Mouse (Mus musculus): Measurements from ENCODE around the gene Slc25a21.

The Slc25a21 gene

GRCm38 (mm10) chr12:57194609-57195008, 2.7 kb downstream of the Slc25a21 start:
- in situ Hi-C loops (cut with MboI; ENCODE audit: low pct_unique_long_range_greater_than_20kb in 1 of 2, low sequenced_read_pairs in 2 of 2, unreplicated experiment in 1 of 2), result loop anchor here in 1 of 2 experiments (10.0 kb wide), 1 partner anchor 510 kb away; no protein-coding TSS in a partner anchor

- in situ Hi-C loops (cut with MboI; ENCODE audit: low pct_unique_long_range_greater_than_20kb in 1 of 2, low sequenced_read_pairs in 2 of 2, unreplicated experiment in 1 of 2), result loop anchor here in 1 of 2 experiments (5.0 kb wide), 1 partner anchor 505 kb away; no protein-coding TSS in a partner anchor
Measured at GRCm38 (mm10) chr12:57187032-57187431, 10.2 kb downstream of the Slc25a21 start.

DNA sequence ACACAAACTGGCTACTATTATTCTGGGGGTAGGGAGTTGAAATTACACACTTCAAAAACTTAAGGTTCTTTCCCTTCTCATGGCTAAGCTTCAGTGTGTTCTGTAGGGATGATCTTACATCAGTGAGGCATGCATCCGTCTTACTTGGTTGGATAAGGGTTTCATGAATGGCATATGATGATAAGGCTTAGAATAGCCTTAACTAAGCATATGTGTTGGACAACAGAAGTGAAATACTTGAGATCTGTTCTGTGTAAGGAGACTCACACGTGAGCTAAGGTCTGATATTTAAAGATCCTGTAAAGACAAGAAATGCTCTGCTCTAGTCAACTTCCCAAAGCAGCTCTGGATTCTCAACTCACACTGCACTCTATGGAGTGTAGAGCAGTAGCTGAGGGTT, 11.1 kb downstream of the Slc25a21 start:
- in situ Hi-C loops (cut with MboI; ENCODE audit: low pct_unique_long_range_greater_than_20kb in 1 of 2, low sequenced_read_pairs in 2 of 2, unreplicated experiment in 1 of 2), result loop anchor here in 1 of 2 experiments (5.0 kb wide), 1 partner anchor 504 kb away; no protein-coding TSS in a partner anchor

DNA sequence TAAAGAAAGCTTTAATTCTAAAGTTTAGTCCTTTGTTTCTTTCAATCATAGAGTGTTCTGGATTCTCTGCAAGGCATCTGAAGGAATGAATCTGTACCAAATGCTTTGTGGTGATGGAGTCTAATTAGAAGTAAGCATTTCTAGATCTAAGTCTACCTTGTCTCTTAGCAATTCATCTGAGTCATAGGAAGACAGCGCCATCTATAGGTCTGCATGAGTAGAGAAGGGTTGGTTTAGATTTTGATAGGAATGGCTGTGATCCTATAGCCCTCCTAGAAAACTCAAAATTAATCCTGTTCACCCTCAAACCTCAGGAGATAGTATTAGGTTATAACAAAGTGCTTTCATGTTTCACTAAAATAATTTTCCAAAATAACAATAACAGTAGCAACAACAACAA, 11.8 kb downstream of the Slc25a21 start:
- in situ Hi-C loops (cut with MboI; ENCODE audit: low pct_unique_long_range_greater_than_20kb in 1 of 2, low sequenced_read_pairs in 2 of 2, unreplicated experiment in 1 of 2), result loop anchor here in 1 of 2 experiments (5.0 kb wide), 1 partner anchor 503 kb away; no protein-coding TSS in a partner anchor

DNA sequence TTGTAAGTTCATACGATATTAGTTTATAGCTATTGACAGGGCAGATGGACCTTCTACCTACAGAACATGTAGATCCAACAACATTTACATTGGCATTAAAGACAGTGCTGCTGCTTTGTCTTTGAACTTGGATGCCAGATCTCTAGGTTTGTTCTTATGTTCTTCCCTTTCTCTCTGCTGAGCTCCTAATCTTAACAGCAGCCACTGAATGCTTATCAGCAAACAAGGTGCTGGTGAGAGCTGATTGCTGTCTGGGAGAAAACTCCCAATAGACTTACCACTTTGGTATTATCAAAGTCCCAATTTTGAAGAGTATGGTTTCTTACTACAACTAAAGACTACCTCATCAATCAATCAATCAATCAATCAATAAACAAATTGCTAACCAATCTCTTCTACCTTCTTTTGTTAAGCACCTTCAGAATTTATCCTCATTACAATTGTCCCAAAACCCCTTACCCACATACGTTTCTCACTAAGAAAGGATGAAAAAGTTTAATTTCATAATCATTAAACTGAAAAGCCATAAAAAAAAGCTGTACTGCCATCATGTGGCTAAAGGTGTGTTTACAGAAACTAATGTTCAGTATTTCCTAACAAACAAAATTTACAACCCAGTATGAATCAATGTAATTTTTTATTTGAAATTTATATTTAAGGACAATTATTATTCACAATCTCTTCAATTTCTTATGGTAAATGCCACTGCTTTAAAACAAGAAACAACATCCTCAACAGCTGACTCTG, 12.7 kb downstream of the Slc25a21 start:
- in situ Hi-C loops (cut with MboI; ENCODE audit: low pct_unique_long_range_greater_than_20kb in 1 of 2, low sequenced_read_pairs in 2 of 2, unreplicated experiment in 1 of 2), result loop anchor here in 1 of 2 experiments (5.0 kb wide), 1 partner anchor 502 kb away; no protein-coding TSS in a partner anchor

DNA sequence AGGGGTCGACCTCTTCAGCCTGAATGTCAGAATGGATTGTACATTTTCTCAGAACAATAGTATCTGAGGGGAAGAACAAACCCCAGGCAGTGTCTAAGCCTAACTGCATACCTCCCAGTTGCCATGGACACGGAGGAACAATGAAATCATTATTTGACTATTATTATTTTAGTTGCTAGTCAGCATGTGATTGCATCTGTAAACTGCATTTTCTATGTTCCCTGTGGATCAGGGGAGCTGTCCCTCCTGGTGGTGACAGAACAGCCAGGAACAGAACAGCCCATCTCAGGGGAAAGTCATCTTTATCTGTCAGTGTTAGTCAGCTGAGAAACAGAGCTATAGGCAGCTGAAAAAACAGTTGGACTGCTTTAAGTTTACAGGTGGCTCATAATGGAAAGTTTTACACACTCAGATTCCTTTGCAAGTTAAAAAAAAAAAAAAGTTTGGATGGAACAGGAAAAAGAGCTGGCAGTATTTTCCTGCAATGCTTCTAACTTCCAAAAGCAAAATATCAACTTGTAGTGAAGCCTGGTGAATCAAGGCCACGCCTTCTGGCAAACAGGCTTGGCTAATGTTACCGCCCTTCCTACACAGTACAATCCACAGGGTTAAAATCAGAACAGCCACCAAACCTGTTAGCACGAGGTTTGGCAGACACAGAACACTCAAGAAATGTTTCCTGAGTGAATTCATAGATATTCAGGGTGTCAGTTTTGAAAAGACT, 17.6 kb downstream of the Slc25a21 start:
- in situ Hi-C loops (cut with MboI; ENCODE audit: low pct_unique_long_range_greater_than_20kb in 1 of 2, low sequenced_read_pairs in 2 of 2, unreplicated experiment in 1 of 2), result no loop called here

- in situ Hi-C loops (cut with MboI; ENCODE audit: low pct_unique_long_range_greater_than_20kb in 1 of 2, low sequenced_read_pairs in 2 of 2, unreplicated experiment in 1 of 2), result no loop called here
Measured at GRCm38 (mm10) chr12:57178818-57179217, 18.5 kb downstream of the Slc25a21 start.

DNA sequence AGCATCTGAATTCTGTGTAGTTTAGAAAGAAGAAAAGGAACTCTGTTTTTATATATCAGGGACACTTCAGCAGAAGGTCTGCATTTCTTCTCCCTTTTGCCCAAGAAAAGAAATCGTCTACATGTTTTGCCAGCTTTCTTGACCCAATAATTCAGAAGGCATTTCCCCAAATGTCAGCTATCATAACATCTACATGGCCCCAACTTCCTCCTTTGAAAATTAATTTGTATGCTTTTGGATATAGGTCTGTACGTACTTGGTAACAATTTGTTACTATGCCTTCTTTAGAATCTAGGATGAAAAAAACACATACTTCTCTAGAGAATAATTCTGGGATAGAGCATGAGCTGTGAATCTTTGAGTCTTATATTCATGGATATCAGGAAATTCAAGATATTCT, 34.0 kb downstream of the Slc25a21 start:
- in situ Hi-C loops (cut with MboI; ENCODE audit: low pct_unique_long_range_greater_than_20kb in 1 of 2, low sequenced_read_pairs in 2 of 2, unreplicated experiment in 1 of 2), result no loop called here

GRCm38 (mm10) chr12:57162840-57163239, 34.4 kb downstream of the Slc25a21 start:
- in situ Hi-C loops (cut with MboI; ENCODE audit: low pct_unique_long_range_greater_than_20kb in 1 of 2, low sequenced_read_pairs in 2 of 2, unreplicated experiment in 1 of 2), result no loop called here

GRCm38 (mm10) chr12:57159904-57160303, 37.4 kb downstream of the Slc25a21 start:
- in situ Hi-C loops (cut with MboI; ENCODE audit: low pct_unique_long_range_greater_than_20kb in 1 of 2, low sequenced_read_pairs in 2 of 2, unreplicated experiment in 1 of 2), result no loop called here

DNA sequence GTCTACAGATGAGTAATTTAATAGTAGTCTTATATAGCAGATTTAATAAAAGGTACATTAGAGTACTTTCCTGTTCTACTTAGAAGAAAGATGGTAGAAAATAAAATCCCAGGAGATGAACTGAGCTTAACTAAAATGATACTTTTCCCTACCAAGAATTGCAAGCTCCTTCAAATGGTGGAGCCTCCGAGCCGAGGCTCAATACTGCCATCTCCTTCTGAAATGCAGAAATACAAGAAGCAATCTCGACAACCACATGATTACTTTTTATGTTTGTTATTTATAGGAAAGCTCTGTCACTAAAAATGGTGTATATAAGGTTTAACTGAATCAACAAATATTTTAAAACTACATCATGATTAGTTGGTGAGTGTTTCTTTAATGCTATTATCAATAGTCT, 39.0 kb downstream of the Slc25a21 start:
- in situ Hi-C loops (cut with MboI; ENCODE audit: low pct_unique_long_range_greater_than_20kb in 1 of 2, low sequenced_read_pairs in 2 of 2, unreplicated experiment in 1 of 2), result no loop called here

DNA sequence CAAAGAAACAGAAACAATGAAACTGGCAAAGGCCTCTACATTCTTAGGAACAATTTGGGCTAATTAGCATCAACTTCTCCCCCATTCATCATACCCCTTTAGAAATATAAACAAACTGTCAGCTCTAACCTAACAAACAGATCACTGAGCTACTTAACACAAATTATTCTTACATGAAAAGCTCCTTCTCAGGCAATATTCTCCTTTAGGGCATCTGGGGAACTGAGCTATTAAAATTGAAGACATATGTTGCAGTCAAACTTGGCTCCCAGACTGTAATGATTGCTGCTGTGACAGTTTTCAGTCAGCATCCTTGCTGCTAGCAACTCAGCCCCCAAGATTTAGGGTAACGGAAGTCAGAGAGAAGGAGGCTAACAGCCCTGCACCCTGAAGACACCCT, 58.3 kb downstream of the Slc25a21 start:
- in situ Hi-C loops (cut with MboI; ENCODE audit: low pct_unique_long_range_greater_than_20kb in 1 of 2, low sequenced_read_pairs in 2 of 2, unreplicated experiment in 1 of 2), result no loop called here

- in situ Hi-C loops (cut with MboI; ENCODE audit: low pct_unique_long_range_greater_than_20kb in 1 of 2, low sequenced_read_pairs in 2 of 2, unreplicated experiment in 1 of 2), result no loop called here
Measured at GRCm38 (mm10) chr12:57137809-57138208, 59.5 kb downstream of the Slc25a21 start.

DNA sequence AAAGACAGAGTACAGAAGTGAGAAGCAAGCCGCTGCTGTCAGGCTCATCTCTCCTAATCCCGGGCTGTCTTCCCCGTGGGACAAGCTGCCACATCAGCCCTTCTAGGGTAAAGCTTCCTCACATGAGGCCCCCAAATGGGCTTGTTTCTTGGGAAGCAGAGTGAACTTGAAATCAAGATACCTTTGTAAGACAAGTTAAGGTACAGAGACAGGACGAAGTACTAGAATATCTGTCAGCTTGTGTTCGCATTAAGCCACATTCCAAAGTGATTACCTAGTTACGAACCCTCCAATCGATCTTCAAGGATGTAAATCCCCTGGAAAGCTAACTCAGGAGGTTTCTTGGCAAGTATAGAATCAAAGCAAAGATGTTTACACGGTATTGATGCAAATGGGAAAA, 78.7 kb downstream of the Slc25a21 start:
- in situ Hi-C loops (cut with MboI; ENCODE audit: low pct_unique_long_range_greater_than_20kb in 1 of 2, low sequenced_read_pairs in 2 of 2, unreplicated experiment in 1 of 2), result no loop called here

DNA sequence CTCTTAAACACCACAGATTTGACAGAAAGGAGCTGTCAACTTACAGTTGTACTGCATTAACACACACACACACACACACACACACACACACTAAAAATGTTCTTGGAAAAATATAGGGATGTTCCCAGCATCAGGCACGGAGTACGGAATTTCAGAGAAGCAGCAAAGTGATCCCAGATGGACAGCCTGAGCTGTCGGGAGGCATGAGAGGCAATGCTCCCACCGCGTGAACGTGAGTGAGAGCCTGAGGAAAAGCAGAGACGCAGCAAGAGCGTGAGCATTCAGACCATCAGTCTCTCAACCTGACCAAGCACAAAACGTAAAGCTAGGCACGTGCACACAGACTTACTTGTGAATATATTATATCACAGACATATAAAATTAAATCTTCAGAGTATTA, 81.8 kb downstream of the Slc25a21 start:
- in situ Hi-C loops (cut with MboI; ENCODE audit: low pct_unique_long_range_greater_than_20kb in 1 of 2, low sequenced_read_pairs in 2 of 2, unreplicated experiment in 1 of 2), result no loop called here

- in situ Hi-C loops (cut with MboI; ENCODE audit: low pct_unique_long_range_greater_than_20kb in 1 of 2, low sequenced_read_pairs in 2 of 2, unreplicated experiment in 1 of 2), result no loop called here
Measured at GRCm38 (mm10) chr12:57109363-57109762, 87.9 kb downstream of the Slc25a21 start.

DNA sequence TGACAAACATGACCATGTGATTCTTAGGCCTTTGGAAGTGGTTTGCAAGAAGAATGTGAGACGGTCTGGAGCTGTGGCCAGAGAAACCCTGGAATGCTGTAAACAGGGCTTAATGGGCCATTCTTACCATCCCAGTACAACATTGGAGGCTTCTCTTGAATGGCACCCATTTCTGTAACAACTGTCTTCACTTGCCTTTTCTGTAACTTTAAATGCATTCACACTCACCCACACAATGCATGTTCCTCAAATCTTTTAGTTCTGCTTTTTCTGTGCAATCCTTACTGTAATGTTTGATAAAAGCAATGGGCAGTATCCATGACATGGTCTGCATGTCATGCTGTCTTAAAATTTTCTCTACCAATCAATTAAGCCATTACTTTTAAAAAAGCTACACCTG, 95.0 kb downstream of the Slc25a21 start:
- in situ Hi-C loops (cut with MboI; ENCODE audit: low pct_unique_long_range_greater_than_20kb in 1 of 2, low sequenced_read_pairs in 2 of 2, unreplicated experiment in 1 of 2), result no loop called here

- in situ Hi-C loops (cut with MboI; ENCODE audit: low pct_unique_long_range_greater_than_20kb in 1 of 2, low sequenced_read_pairs in 2 of 2, unreplicated experiment in 1 of 2), result no loop called here
Measured at GRCm38 (mm10) chr12:57100549-57100948, 96.7 kb downstream of the Slc25a21 start.

- in situ Hi-C loops (cut with MboI; ENCODE audit: low pct_unique_long_range_greater_than_20kb in 1 of 2, low sequenced_read_pairs in 2 of 2, unreplicated experiment in 1 of 2), result no loop called here
Measured at GRCm38 (mm10) chr12:57099066-57099465, 98.2 kb downstream of the Slc25a21 start.

DNA sequence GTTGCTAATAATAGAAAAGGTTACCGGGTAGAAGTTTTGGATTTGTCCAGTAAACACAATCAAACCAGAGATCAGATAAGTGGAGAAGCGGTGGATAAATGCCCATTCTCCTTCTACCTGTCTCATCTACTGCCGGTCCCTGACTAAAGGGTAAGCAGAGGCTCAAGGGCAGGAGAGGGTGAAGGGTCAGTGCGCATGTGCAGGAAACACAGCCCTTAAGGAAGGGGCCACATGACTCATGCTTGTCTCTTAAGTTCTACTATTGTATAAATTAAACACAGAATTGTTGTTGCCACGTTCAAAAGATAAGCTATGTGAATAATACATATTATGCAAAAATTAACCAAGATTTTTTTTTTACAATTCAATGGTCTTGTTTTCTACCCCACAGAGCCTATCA, 98.9 kb downstream of the Slc25a21 start:
- in situ Hi-C loops (cut with MboI; ENCODE audit: low pct_unique_long_range_greater_than_20kb in 1 of 2, low sequenced_read_pairs in 2 of 2, unreplicated experiment in 1 of 2), result no loop called here
